Mouse (Mus musculus) limb, embryonic 12.5 days (tissue): ENCODE data around the gene Ctbs. TPM values are rescaled to one million over a fixed set of nuclear protein-coding genes. Genes with fewer than 3 reads are reported as not detected.
"Not testable (repeated sequence)": the region's sequence is repeated elsewhere in the genome, so short reads cannot be mapped to it uniquely, and the experiment has no call there.

Experiments used
- ATAC-seq: fragments of 200-750 bp; cut with Nextera tagmentation; 2 replicates; pipeline ENCODE4 v1.8.0; 2017; ENCODE audit warnings: low read depth, moderate TSS enrichment; ENCODE audit not compliant: insufficient number of reproducible peaks, insufficient read depth, low FRiP score, low TSS enrichment
- H3K27ac ChIP-seq: fragments of 300-500 bp; sonication (generic); 2 replicates; pipeline ENCODE4 v1.5.1; 2016; ENCODE audit warnings: mild to moderate bottlenecking, moderate library complexity
- H3K27me3 ChIP-seq: fragments of 300-500 bp; sonication (generic); 2 replicates; pipeline ENCODE4 v1.6.1; 2016; ENCODE audit warnings: mild to moderate bottlenecking, moderate library complexity
- H3K36me3 ChIP-seq: fragments of 300-500 bp; sonication (generic); 2 replicates; pipeline ENCODE4 v1.6.1; 2016; ENCODE audit warnings: mild to moderate bottlenecking, moderate library complexity
- H3K4me1 ChIP-seq: fragments of 300-500 bp; sonication (generic); replicated peaks from 2 replicates; pipeline ENCODE4 v1.6.1; 2016
- H3K4me2 ChIP-seq: fragments of 300-500 bp; sonication (generic); 2 replicates; pipeline ENCODE4 v1.6.1; 2016; ENCODE audit warnings: mild to moderate bottlenecking, moderate library complexity
- H3K4me3 ChIP-seq: fragments of 300-500 bp; sonication (generic); replicated peaks from 2 replicates; pipeline ENCODE4 v1.5.1; 2016; ENCODE audit warnings: mild to moderate bottlenecking
- H3K9ac ChIP-seq: fragments of 300-500 bp; sonication (generic); replicated peaks from 2 replicates; pipeline ENCODE4 v1.6.1; 2016; ENCODE audit warnings: mild to moderate bottlenecking, moderate library complexity
- H3K9me3 ChIP-seq: fragments of 300-500 bp; sonication (generic); 2 replicates; pipeline ENCODE4 v1.6.1; 2016; ENCODE audit warnings: mild to moderate bottlenecking, moderate library complexity
- WGBS: fragments of 180-500 bp; shearing (Covaris S2); methylation state at CpG from one replicate; pipeline ENCODE4 v1.1.7; 2016; 5-methylcytosine and 5-hydroxymethylcytosine counted together
- polyA plus RNA-seq: library from polyadenylated mRNA; unstranded; fragments of >200 nt; fragmentation: Nextera tagmentation; extraction: Ambion mirVana; gene quantifications from 2 replicates; pipeline ENCODE4 v1.2.1, GENCODE M21; 2016

The Ctbs gene
- polyA plus RNA-seq, 1 experiment from 2014 or later, result 6.4 TPM

DNA sequence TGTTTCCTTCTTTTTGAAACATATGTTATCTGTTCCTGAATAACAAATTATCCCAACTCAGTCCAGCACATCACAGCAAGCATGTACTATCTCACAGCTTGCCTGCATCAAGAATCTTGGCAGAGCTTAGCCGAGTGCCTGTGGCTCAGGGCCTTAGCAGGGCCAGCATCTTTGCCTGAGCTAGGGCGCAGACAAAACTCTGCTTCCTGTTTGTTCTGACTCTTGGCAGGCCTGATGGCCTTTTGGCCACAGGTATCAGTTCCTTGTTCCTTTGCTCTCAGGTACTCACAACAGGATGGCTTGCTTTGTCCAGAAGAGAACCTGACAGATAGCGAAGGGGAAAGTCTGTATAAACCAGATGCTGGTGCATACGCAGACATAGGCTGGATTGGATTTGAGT, 35.6 kb upstream of the Ctbs start:
- Histone ChIP-seq H3K4me2 (no peak overlapping the region), H3K36me3 (peaks cover 16% of the 10 kb centered on the region), H3K27me3 (no peaks in the 10 kb centered on the region), H3K27ac (no peak overlapping the region), H3K9ac (no peak overlapping the region), H3K4me3 (no peak overlapping the region), H3K9me3 (no peaks in the 10 kb centered on the region), H3K4me1 (peaks cover 3% of the 10 kb centered on the region; the same call in 1 of the 2 replicates)
- no peak for ATAC-seq
- 88% methylated on average over 4 of the region's 4 CpGs for WGBS

DNA sequence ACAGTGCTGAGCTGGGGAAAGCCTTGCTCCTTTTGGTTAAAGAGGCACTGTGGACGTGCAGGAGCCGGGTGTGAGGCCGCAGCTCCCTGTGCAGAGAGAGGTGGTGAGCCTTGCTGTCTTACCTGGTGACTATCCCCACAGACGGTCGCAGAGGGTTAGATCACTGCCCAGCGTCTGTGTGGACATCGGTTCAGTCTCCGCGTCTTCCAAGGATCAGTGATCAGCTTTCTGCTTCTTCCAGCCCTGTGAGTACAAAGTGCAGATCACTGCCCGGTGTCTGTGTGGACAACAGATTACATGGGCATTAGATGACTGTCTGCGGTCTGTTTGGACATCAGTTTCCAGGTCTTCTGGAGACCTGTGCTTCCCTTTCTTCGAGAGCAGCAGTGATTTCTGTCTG, 35.0 kb upstream of the Ctbs start:
- peaks cover 3% of the 10 kb centered on the region; the same call in 1 of the 2 replicates for H3K4me1 ChIP-seq
- no peak overlapping the region for H3K27ac ChIP-seq
- no peak overlapping the region for H3K4me3 ChIP-seq
- H3K27me3 ChIP-seq, result no peaks in the 10 kb centered on the region
- 93% methylated on average over 12 of the region's 12 CpGs for WGBS
- no peaks in the 10 kb centered on the region for H3K9me3 ChIP-seq
- H3K36me3 ChIP-seq, result peaks cover 22% of the 10 kb centered on the region
- no peak overlapping the region for H3K9ac ChIP-seq
- no peak overlapping the region for H3K4me2 ChIP-seq
- no peak for ATAC-seq

- Histone ChIP-seq H3K9me3 (no peaks in the 10 kb centered on the region), H3K27me3 (no peaks in the 10 kb centered on the region), H3K27ac (no peak overlapping the region), H3K4me2 (no peak overlapping the region), H3K4me3 (no peak overlapping the region), H3K9ac (no peak overlapping the region), H3K4me1 (no peaks in the 10 kb centered on the region), H3K36me3 (peaks cover 38% of the 10 kb centered on the region)
- no peak for ATAC-seq
- WGBS, result 95% methylated on average over 8 of the region's 8 CpGs
Observed at GRCm38 (mm10) chr3:146417873-146418272, 31.7 kb upstream of the Ctbs start.

GRCm38 (mm10) chr3:146418901-146419300, 30.7 kb upstream of the Ctbs start:
- no peak for ATAC-seq
- Histone ChIP-seq H3K9ac (no peak overlapping the region), H3K27ac (no peak overlapping the region), H3K4me2 (no peak overlapping the region), H3K9me3 (no peaks in the 10 kb centered on the region), H3K4me3 (no peak overlapping the region), H3K27me3 (no peaks in the 10 kb centered on the region), H3K4me1 (no peaks in the 10 kb centered on the region), H3K36me3 (peaks cover 45% of the 10 kb centered on the region)
- 90% methylated on average over 7 of the region's 7 CpGs for WGBS

GRCm38 (mm10) chr3:146419534-146419933, 30.1 kb upstream of the Ctbs start:
- 93% methylated on average over 9 of the region's 9 CpGs for WGBS
- Histone ChIP-seq H3K9me3 (no peaks in the 10 kb centered on the region), H3K36me3 (peaks cover 45% of the 10 kb centered on the region), H3K27ac (no peak overlapping the region), H3K4me1 (0 out of 2 replicates have a peak, but pooled peaks cover 3% of the 10 kb centered on the region), H3K4me3 (no peak overlapping the region), H3K9ac (no peak overlapping the region), H3K27me3 (no peaks in the 10 kb centered on the region), H3K4me2 (no peak overlapping the region)
- no peak for ATAC-seq

GRCm38 (mm10) chr3:146419992-146420537, 29.5 kb upstream of the Ctbs start:
- H3K9ac ChIP-seq, result no peak overlapping the region
- H3K4me2 ChIP-seq, result no peak overlapping the region
- H3K4me1 ChIP-seq, result 0 out of 2 replicates have a peak, but pooled peaks cover 3% of the 10 kb centered on the region
- WGBS, result 94% methylated on average over 15 of the region's 15 CpGs
- no peaks in the 10 kb centered on the region for H3K9me3 ChIP-seq
- ATAC-seq, result no peak
- H3K27ac ChIP-seq, result no peak overlapping the region
- no peak overlapping the region for H3K4me3 ChIP-seq
- H3K36me3 ChIP-seq, result peaks cover 45% of the 10 kb centered on the region
- no peaks in the 10 kb centered on the region for H3K27me3 ChIP-seq

DNA sequence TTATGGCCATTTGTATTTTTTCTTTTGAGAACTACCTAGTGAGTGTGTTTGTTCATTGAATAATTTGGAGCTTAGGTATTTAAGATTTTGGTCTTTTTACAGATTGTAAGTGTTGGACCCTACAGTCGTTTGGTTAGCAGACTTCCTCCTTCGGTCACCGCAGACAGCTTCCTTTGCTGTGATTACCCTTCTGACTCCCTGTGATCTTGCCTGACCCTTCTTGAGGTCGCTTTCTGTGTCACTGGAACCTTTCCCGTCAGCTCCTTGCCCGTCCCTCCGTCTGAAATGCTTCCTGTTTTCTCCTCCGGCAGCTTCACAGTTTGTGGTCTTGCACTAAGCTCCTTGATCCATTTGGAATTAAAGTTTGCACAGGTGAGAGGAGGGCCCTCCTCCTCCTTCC, 27.8 kb upstream of the Ctbs start:
- Histone ChIP-seq H3K9ac (no peak overlapping the region), H3K27me3 (no peaks in the 10 kb centered on the region), H3K9me3 (no peaks in the 10 kb centered on the region), H3K4me2 (no peak overlapping the region), H3K27ac (no peak overlapping the region), H3K36me3 (peaks cover 51% of the 10 kb centered on the region), H3K4me3 (no peak overlapping the region), H3K4me1 (0 out of 2 replicates have a peak, but pooled peaks cover 3% of the 10 kb centered on the region)
- 24% methylated on average over 8 of the region's 8 CpGs for WGBS
- ATAC-seq, result no peak

DNA sequence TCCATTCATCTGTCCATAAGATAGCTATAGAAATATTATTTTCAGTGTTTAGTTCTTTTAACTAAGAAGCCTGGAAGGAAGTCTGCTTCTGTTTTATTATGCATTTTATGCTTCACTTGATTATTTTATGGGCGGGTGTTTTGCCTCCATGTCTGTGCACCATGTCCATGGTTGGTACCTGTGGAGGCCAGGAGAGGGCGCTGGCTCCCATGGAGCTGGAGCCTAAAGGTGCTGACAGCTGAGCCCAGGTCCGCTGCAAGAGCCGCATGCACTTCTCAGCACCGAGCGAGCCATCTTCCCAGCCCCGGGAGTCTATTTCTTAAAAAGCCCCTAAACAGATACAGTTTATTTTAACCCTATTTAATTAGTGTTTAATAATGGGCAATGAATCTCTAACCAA, 25.9 kb upstream of the Ctbs start:
- H3K4me3 ChIP-seq, result no peak overlapping the region
- ATAC-seq, result no peak
- no peak overlapping the region for H3K27ac ChIP-seq
- H3K4me2 ChIP-seq, result no peak overlapping the region
- H3K9me3 ChIP-seq, result no peaks in the 10 kb centered on the region
- 89% methylated on average over 7 of the region's 7 CpGs for WGBS
- H3K9ac ChIP-seq, result no peak overlapping the region
- H3K36me3 ChIP-seq, result peaks cover 56% of the 10 kb centered on the region
- H3K4me1 ChIP-seq, result 0 out of 2 replicates have a peak, but pooled peaks cover 3% of the 10 kb centered on the region
- H3K27me3 ChIP-seq, result no peaks in the 10 kb centered on the region

DNA sequence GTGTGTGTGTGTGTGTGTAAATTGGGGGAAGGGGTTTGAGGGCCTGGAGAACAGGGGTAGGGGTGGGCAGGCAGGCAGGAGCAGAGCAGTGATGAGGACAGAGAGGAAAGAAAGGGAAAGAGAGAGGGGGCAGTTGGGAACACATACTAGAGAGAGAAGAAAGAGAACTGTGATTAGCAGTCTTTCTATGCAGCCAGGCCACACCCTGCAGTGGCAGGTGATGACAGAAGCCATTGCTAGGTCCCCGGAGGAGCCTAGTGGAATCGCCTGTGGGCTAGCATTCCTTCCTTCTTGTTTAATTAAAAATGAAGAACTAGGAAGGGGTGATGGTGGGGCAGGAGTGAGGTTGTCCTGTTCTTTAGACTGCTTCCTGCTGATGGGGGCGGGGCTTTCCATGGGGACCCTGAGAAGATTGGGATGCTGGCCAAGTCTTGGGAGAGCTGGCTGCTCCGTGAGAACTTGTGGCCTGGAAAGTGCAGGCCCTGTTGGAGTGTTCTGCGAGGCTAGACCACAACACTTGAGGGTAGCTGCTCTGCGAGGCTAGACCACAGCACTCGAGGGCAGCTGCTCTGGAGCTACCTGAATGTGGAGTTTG, 25.2 kb upstream of the Ctbs start:
- H3K4me1 ChIP-seq, result 0 out of 2 replicates have a peak, but pooled peaks cover 3% of the 10 kb centered on the region
- H3K9ac ChIP-seq, result no peak overlapping the region
- H3K27me3 ChIP-seq, result no peaks in the 10 kb centered on the region
- no peak for ATAC-seq
- no peak overlapping the region for H3K4me3 ChIP-seq
- no peaks in the 10 kb centered on the region for H3K9me3 ChIP-seq
- no peak overlapping the region for H3K27ac ChIP-seq
- H3K36me3 ChIP-seq, result peaks cover 55% of the 10 kb centered on the region
- WGBS, result 75% methylated on average over 7 of the region's 7 CpGs
- no peak overlapping the region for H3K4me2 ChIP-seq

- Histone ChIP-seq H3K9ac (no peak overlapping the region), H3K4me3 (no peak overlapping the region), H3K4me2 (no peak overlapping the region), H3K27ac (no peak overlapping the region), H3K36me3 (peaks cover 53% of the 10 kb centered on the region), H3K9me3 (no peaks in the 10 kb centered on the region), H3K27me3 (no peaks in the 10 kb centered on the region), H3K4me1 (0 out of 2 replicates have a peak, but pooled peaks cover 3% of the 10 kb centered on the region)
- ATAC-seq, result no peak
- 64% methylated on average over 7 of the region's 7 CpGs for WGBS
Observed at GRCm38 (mm10) chr3:146425902-146426301, 23.7 kb upstream of the Ctbs start.

DNA sequence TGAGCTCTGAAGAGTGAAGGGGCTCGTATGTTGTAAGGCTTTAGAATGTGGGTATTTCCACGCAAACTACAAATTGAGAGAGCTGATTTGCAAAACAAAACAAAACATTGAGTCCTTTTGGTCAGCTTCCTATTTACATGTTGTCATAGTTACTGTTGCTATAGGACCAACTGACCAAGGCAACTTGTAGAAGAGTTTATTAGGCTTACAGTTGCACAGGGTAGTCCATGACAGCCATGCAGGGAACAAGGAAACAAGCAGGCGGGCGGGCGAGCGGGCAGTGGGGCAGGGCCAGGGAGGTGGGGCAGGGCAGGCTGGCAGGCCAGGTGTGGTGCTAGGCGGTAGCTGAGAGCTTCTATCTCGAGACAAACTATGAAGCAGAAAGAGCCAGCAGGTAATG, 23.1 kb upstream of the Ctbs start:
- H3K4me2 ChIP-seq, result no peak overlapping the region
- no peaks in the 10 kb centered on the region for H3K9me3 ChIP-seq
- H3K9ac ChIP-seq, result no peak overlapping the region
- peaks cover 59% of the 10 kb centered on the region for H3K36me3 ChIP-seq
- H3K4me3 ChIP-seq, result no peak overlapping the region
- H3K4me1 ChIP-seq, result 0 out of 2 replicates have a peak, but pooled peaks cover 3% of the 10 kb centered on the region
- 91% methylated on average over 8 of the region's 8 CpGs for WGBS
- H3K27ac ChIP-seq, result no peak overlapping the region
- ATAC-seq, result no peak
- no peaks in the 10 kb centered on the region for H3K27me3 ChIP-seq

DNA sequence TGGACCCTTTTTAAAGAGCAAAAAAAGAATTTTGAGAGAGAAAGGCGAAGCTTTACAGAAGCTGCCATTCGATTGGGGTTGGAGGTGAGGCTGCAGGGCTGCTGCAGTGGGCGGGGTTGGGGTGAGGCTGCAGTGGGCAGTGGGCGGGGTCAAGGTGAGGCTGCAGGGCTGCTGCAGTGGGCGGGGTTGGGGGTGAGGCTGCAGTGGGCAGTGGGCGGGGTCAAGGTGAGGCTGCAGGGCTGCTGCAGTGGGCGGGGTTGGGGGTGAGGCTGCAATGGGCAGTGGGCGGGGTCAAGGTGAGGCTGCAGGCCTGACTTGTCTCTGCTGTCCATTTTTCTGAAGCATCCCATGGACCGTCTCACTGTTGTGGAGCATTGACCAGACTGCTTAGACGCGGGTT, 16.5 kb upstream of the Ctbs start:
- not testable (repeated sequence) for H3K4me2 ChIP-seq, H3K9ac ChIP-seq, H3K4me3 ChIP-seq, H3K4me1 ChIP-seq, ATAC-seq, H3K27me3 ChIP-seq, H3K9me3 ChIP-seq, H3K27ac ChIP-seq
- H3K36me3 ChIP-seq, result peaks cover 80% of the 10 kb centered on the region
- 92% methylated on average over 11 of the region's 11 CpGs for WGBS
